Mouse (Mus musculus): ENCODE data around the gene Ccdc65. TPM values are rescaled to one million over a fixed set of nuclear protein-coding genes. Genes with fewer than 3 reads are reported as not detected.

Ccdc65 gene
- 5.6 TPM for polyA plus RNA-seq (2014; fragmentation: Illumina TruSeq; extraction: RNeasy Lipid Tissue Mini Kit (QIAGEN cat#74804); ENCODE audit: low read depth, low replicate concordance)

DNA sequence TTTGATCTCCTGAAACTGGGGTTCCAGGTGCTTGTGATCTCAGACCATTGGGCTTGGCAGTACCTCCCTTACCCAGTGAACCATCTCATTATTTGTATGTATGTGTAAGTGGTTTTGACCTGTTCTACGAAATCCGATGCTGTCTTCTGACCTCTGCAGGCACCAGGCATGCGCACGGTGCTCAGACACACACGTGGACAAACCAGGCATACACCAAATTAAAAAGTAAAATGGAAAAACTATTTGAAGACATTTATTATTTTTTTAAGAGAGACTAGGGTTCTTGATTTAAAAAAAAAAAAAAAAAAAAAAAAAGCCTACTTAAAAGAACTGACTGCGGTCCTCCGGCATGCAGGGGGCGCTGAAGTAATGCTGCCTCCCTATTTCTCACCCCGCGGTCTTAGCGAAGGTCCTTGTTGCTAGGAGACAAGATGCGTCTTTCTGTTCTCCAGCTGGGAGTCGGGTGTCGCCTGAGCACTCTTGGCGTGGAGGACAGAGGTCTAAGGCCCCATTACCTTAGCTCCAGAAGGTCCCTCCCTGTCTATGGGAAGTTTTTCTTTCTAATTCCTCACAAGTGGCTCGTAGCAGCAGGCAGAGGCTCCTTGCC is at the start of gene Ccdc65:
Ccdc65 (plus strand) TSS at position 442 of the 607 bp plus-strand sequence.

DNA sequence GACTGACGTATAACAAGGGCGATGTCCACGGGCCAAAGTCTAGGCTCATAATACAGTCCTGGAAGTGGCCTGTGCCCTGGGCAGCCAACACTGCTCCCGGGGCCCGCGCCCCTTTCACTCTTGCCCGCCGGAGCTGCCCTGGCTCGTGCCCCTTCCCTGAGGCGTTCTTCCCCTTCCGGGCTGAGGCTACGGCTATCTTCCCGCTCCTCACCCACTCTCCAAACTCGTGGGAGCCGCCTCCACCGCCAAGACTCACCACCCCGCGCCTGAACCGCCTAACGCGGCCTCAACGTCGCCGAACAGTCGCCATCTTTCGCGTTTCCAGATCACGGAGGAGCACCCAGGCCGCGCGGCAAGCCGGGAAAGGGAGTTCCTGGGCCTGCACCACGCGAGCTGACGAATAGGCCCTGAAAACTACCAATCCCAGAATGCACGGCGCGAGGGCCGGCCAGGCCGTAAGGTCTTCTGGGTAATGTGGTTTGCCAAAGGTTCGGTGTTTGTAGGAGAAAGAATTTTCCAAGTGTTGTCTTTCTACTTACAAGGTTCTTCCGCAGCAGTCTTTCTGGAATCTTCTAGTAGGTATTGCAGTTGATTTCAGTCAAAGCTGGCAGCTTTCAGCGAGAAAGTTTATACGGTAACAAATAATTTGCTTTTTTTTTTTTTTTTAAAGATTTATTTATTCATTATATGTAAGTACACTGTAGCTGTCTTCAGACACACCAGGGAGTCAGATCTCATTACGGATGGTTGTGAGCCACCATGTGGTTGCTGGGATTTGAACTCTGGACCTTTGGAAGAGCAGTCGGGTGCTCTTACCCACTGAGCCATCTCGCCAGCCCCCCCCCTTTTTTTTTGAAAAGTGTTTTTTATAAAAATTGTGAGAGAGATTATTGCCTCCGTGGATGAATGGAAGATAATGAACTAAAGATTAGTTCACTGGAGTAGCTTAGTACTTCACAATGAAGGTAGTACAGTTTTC is 45.2 kb upstream of the Ccdc65 start, which contains the start of gene Ddx23:
Ddx23 (minus strand) TSS at position 328 of the 979 bp plus-strand sequence.

DNA sequence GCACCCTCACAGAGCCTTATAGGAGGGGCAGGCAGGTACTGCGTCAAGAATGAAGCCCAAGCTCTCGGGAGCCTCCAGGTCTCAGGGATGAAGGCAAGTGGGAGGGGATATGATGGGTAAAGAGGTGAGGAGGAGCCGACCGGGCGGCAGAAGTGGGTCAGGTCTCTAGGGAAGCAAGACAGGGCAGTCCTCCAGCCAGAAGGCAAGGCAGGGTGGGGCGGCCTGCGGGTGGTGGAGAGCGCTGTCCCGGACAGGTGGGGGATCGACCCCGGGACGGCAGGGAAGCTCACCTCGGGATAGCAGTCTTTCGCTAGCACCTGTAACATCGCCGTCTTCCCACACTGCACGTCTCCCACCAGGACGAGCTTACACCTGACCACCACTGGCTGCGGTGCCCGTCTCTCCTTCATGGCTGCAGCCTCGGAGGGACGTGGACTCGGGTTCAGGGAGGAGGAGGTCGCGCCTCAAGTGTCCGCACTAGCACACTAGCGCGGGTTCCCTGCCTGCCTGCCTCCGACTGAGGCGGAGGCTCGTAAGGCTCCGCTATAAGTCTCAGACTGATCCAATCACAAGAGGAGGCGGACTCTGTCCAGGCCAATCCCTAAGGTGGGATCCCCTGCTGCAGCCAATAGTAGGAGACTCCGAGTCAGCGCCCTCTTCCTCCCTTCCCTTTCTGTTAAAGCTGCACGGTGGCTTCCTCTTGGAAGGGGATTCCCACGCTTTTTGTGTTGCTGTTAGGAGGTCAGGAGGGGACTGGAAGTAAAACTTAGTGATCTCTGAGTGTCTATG is 30.9 kb upstream of the Ccdc65 start, which contains the start of gene Rnd1:
Rnd1 (minus strand) TSS at position 522 of the 789 bp plus-strand sequence.

DNA sequence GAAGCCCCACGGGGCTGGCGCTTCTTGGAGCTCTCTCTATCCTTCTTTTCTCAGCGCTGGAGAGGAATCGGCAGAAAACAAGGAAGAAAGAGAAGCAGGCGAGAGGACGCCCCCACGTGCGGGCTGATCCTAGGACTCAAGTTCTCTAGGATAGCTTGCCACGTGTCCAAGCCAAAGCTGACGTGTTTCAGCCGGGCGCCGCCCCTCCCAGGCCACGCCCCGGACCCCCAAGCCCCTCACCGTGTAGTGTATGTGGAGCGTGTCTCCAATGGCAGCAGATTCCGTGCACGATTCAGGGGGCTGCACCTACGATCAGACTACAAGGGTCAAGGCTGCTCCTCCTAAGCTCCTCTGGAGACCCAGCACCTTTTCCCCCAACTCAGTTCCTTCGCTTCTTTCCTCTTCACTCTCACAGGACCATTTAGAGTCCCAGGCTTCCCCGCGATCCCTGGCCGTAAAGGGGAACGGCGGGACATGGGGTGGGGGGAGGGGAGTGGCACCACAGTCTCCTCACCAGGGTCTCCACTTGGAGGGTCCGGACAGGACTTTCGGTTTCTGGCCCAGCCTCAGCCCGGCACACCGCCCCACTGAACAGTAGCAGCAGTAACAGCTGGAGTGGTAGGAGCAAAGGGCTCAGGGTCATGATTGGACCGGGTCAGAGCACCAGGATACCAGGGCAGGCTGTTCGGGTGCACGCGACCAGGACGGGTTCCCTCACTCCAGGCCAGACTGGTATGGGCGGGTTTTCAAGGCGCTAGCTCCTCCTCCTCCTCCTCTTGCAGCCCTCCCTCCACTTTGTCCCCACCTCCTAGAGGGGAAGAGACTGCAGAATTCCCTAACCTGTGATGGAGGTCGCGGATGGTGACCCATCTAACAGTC is 19.7 kb downstream of the Ccdc65 start, which contains the start of gene Fkbp11:
Fkbp11 (minus strand) TSS at position 756 of the 879 bp plus-strand sequence.

DNA sequence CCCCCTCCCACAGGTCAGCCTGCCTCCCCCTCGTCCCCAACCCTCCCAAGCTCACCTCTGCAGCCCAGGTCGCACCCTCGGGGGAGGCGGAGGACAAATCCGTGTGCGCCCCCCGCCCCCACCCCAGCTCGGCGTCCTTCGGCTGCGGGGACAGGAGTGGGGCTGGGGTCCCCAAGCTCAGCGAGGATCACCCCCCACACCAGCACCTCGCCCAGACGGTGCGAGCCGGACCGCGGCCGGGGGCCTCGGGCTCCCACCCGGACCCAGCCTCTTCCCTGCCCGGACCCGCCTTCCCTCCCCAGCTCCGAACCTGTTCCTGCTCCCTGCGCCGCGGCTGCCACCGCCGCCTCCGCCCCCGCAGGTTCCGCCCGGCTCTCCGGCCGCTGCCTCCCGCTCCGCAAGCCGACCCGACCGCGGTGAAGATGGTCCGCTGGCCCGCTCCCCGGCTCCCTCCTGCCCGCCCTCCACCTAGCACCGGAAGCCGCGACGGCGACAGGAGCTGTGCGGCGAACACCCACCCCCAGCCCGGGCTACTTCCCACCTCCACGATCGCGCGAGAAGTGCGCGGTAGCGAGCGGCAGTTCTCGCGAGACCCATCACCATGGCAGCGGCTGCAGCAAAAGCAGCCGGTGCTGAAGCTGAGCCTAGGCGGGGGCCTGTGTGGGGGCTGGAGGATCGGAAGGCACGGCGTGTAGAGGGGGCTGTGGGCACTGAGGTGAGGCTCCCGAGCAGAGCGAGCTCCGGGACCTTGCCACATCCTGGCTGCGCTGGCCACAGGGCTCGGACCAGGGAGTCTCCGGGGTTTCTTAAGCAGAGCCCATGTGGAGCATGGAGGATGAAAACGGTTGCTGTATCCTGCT is 54.9 kb downstream of the Ccdc65 start, which contains the start of gene Arf3:
Arf3 (minus strand) TSS at position 545 of the 860 bp plus-strand sequence.

Other genes with a start within 250 kb of the Ccdc65 start
- gene OR5BS1P, start 238.3 kb upstream of the Ccdc65 start, polyA plus RNA-seq (2014; fragmentation: Illumina TruSeq; extraction: RNeasy Lipid Tissue Mini Kit (QIAGEN cat#74804); ENCODE audit: low read depth, low replicate concordance) = not detected
- not detected for gene Lalba, start 225.5 kb upstream of the Ccdc65 start, polyA plus RNA-seq (2014; fragmentation: Illumina TruSeq; extraction: RNeasy Lipid Tissue Mini Kit (QIAGEN cat#74804); ENCODE audit: low read depth, low replicate concordance)
- gene Olfr279, start 215.8 kb upstream of the Ccdc65 start, polyA plus RNA-seq (2014; fragmentation: Illumina TruSeq; extraction: RNeasy Lipid Tissue Mini Kit (QIAGEN cat#74804); ENCODE audit: low read depth, low replicate concordance) = not detected
- 45.0 TPM for gene Kansl2, start 173.9 kb upstream of the Ccdc65 start, polyA plus RNA-seq (2014; fragmentation: Illumina TruSeq; extraction: RNeasy Lipid Tissue Mini Kit (QIAGEN cat#74804); ENCODE audit: low read depth, low replicate concordance)
- 22.9 TPM for gene Ccnt1, start 137.3 kb upstream of the Ccdc65 start, polyA plus RNA-seq (2014; fragmentation: Illumina TruSeq; extraction: RNeasy Lipid Tissue Mini Kit (QIAGEN cat#74804); ENCODE audit: low read depth, low replicate concordance)
- gene 4930415O20Rik, start 137.2 kb upstream of the Ccdc65 start, polyA plus RNA-seq (2014; fragmentation: Illumina TruSeq; extraction: RNeasy Lipid Tissue Mini Kit (QIAGEN cat#74804); ENCODE audit: low read depth, low replicate concordance) = 1.9 TPM
- 87.3 TPM for gene Adcy6, start 98.1 kb upstream of the Ccdc65 start, polyA plus RNA-seq (2014; fragmentation: Illumina TruSeq; extraction: RNeasy Lipid Tissue Mini Kit (QIAGEN cat#74804); ENCODE audit: low read depth, low replicate concordance)
- 7.3 TPM for gene Cacnb3, start 77.4 kb upstream of the Ccdc65 start, polyA plus RNA-seq (2014; fragmentation: Illumina TruSeq; extraction: RNeasy Lipid Tissue Mini Kit (QIAGEN cat#74804); ENCODE audit: low read depth, low replicate concordance)
- gene Ddx23, start 45.3 kb upstream of the Ccdc65 start, polyA plus RNA-seq (2014; fragmentation: Illumina TruSeq; extraction: RNeasy Lipid Tissue Mini Kit (QIAGEN cat#74804); ENCODE audit: low read depth, low replicate concordance) = 45.2 TPM
- 1.3 TPM for gene Rnd1, start 30.7 kb upstream of the Ccdc65 start, polyA plus RNA-seq (2014; fragmentation: Illumina TruSeq; extraction: RNeasy Lipid Tissue Mini Kit (QIAGEN cat#74804); ENCODE audit: low read depth, low replicate concordance)
- 41.6 TPM for gene Fkbp11, start 20.0 kb downstream of the Ccdc65 start, polyA plus RNA-seq (2014; fragmentation: Illumina TruSeq; extraction: RNeasy Lipid Tissue Mini Kit (QIAGEN cat#74804); ENCODE audit: low read depth, low replicate concordance)
- 114 TPM for gene Arf3, start 55.0 kb downstream of the Ccdc65 start, polyA plus RNA-seq (2014; fragmentation: Illumina TruSeq; extraction: RNeasy Lipid Tissue Mini Kit (QIAGEN cat#74804); ENCODE audit: low read depth, low replicate concordance)
- gene Wnt10b, start 69.9 kb downstream of the Ccdc65 start, polyA plus RNA-seq (2014; fragmentation: Illumina TruSeq; extraction: RNeasy Lipid Tissue Mini Kit (QIAGEN cat#74804); ENCODE audit: low read depth, low replicate concordance) = 2.8 TPM
- gene Wnt1, start 81.7 kb downstream of the Ccdc65 start, polyA plus RNA-seq (2014; fragmentation: Illumina TruSeq; extraction: RNeasy Lipid Tissue Mini Kit (QIAGEN cat#74804); ENCODE audit: low read depth, low replicate concordance) = not detected
- gene Ddn, start 101.3 kb downstream of the Ccdc65 start, polyA plus RNA-seq (2014; fragmentation: Illumina TruSeq; extraction: RNeasy Lipid Tissue Mini Kit (QIAGEN cat#74804); ENCODE audit: low read depth, low replicate concordance) = not detected
- 73.1 TPM for gene Prkag1, start 123.3 kb downstream of the Ccdc65 start, polyA plus RNA-seq (2014; fragmentation: Illumina TruSeq; extraction: RNeasy Lipid Tissue Mini Kit (QIAGEN cat#74804); ENCODE audit: low read depth, low replicate concordance)
- 33.8 TPM for gene Kmt2d, start 163.0 kb downstream of the Ccdc65 start, polyA plus RNA-seq (2014; fragmentation: Illumina TruSeq; extraction: RNeasy Lipid Tissue Mini Kit (QIAGEN cat#74804); ENCODE audit: low read depth, low replicate concordance)
- gene Rhebl1, start 186.3 kb downstream of the Ccdc65 start, polyA plus RNA-seq (2014; fragmentation: Illumina TruSeq; extraction: RNeasy Lipid Tissue Mini Kit (QIAGEN cat#74804); ENCODE audit: low read depth, low replicate concordance) = 4.4 TPM
- gene Dhh, start 190.3 kb downstream of the Ccdc65 start, polyA plus RNA-seq (2014; fragmentation: Illumina TruSeq; extraction: RNeasy Lipid Tissue Mini Kit (QIAGEN cat#74804); ENCODE audit: low read depth, low replicate concordance) = 0.97 TPM
- gene Lmbr1l, start 210.0 kb downstream of the Ccdc65 start, polyA plus RNA-seq (2014; fragmentation: Illumina TruSeq; extraction: RNeasy Lipid Tissue Mini Kit (QIAGEN cat#74804); ENCODE audit: low read depth, low replicate concordance) = 22.8 TPM
- gene Tuba1b, start 226.4 kb downstream of the Ccdc65 start, polyA plus RNA-seq (2014; fragmentation: Illumina TruSeq; extraction: RNeasy Lipid Tissue Mini Kit (QIAGEN cat#74804); ENCODE audit: low read depth, low replicate concordance) = 537 TPM
- not detected for gene Gm49450, start 245.3 kb downstream of the Ccdc65 start, polyA plus RNA-seq (2014; fragmentation: Illumina TruSeq; extraction: RNeasy Lipid Tissue Mini Kit (QIAGEN cat#74804); ENCODE audit: low read depth, low replicate concordance)
- gene Tuba1a, start 245.5 kb downstream of the Ccdc65 start, polyA plus RNA-seq (2014; fragmentation: Illumina TruSeq; extraction: RNeasy Lipid Tissue Mini Kit (QIAGEN cat#74804); ENCODE audit: low read depth, low replicate concordance) = 299 TPM